Mouse (Mus musculus) heart, postnatal 14 days (tissue): ENCODE results near the gene Hdgfl3. TPM values are rescaled to one million over a fixed set of nuclear protein-coding genes. Genes with fewer than 3 reads are reported as not detected.

Experiments
- DNase-seq, 2 experiments: peaks; one replicate each; pipeline ENCODE4 v3.0.0; 2021 to 2022
- intact Hi-C: fragments of 180-260 bp; cut with DNase I; formaldehyde crosslinking; loops from one replicate; pipeline ENCODE4 v1.15.1; 2025
- total RNA-seq, 2 experiments: library from RNA; stranded (reverse); gene quantifications; 2 replicates each; pipeline ENCODE4 v1.2.3; 2021

Gene Hdgfl3
- total RNA-seq, 2 experiments from 2014 or later, result 8.3 to 9.5 TPM

DNA sequence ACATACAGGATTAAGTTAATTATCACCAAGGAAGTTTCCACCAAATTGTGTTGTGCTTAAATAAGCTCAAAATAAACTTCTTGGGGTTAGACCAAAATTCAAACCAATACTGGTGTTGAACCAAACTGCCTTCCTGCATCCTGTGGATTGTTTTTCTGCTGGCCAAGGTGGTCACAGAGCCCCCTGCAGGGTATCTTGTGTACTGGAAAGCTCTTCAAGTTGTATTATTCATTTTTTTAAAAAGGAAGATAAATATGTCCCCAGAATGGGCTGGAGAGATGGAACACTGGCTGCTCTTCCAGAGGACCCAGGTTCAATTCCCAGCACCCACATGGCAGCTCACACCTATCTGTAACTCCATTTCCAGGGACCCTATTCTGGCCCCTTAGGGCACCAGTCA lies 99.4 kb downstream of the Hdgfl3 start:
- intact Hi-C loops, result no loop called here
- DNase-seq, result no peak

Other genes with a start within 250 kb of the Hdgfl3 start
- 10 to 100 TPM; 69.7 to 70.8 TPM for gene Homer2, start 226.9 kb downstream of the Hdgfl3 start, total RNA-seq
- 10 to 100 TPM; 28.8 to 30.3 TPM for gene Ramac, start 171.5 kb downstream of the Hdgfl3 start, total RNA-seq
- 10 to 100 TPM; 22.5 to 23.1 TPM for gene 3110040N11Rik, start 145.0 kb downstream of the Hdgfl3 start, total RNA-seq
- gene Btbd1, start 105.0 kb downstream of the Hdgfl3 start, total RNA-seq, result 100 to 1,000 TPM; 135 TPM
- not detected for gene Gm10160, start 78.7 kb downstream of the Hdgfl3 start, total RNA-seq
- 10 to 100 TPM; 18.1 to 18.3 TPM for gene Tm6sf1, start 75.5 kb downstream of the Hdgfl3 start, total RNA-seq
- gene Bnc1, start 57.8 kb upstream of the Hdgfl3 start, total RNA-seq, result 1 to 10 TPM; 1.6 to 2.2 TPM
- under 1 TPM; 0.55 to 0.93 TPM for gene Sh3gl3, start 239.4 kb upstream of the Hdgfl3 start, total RNA-seq